Mouse (Mus musculus) bone marrow, adult 2 months (tissue): Measurements from ENCODE around the gene Ms4a1.

Source experiments
- CTCF ChIP-seq: fragments of 200-500 bp; IDR thresholded peaks from 2 replicates; pipeline ENCODE4 v1.5.1; 2011; ENCODE audit warnings: low read length, control low read depth; ENCODE audit not compliant: control insufficient read depth, insufficient read depth
- POLR2A ChIP-seq: fragments of 200-500 bp; IDR thresholded peaks from 2 replicates; pipeline ENCODE4 v1.6.1; 2011; ENCODE audit warnings: low read depth, mild to moderate bottlenecking, control low read depth, low read length, borderline replicate concordance; ENCODE audit not compliant: control insufficient read depth

GRCm38 (mm10) chr19:11235820-11236219, 30.2 kb downstream of the Ms4a1 start:
- TF ChIP-seq CTCF (no peak), POLR2A (no peak)
